Mouse (Mus musculus) hindbrain, embryonic 10.5 days (tissue): Measurements from ENCODE around the gene Tnnt3. TPM values are rescaled to one million over a fixed set of nuclear protein-coding genes. Genes with fewer than 3 reads are reported as not detected.
A peak's percentile ranks its signal among the peaks of the same experiment; 100 is the strongest.

Source experiments
- DNase-seq: peaks from one replicate; pipeline ENCODE4 v3.0.0-alpha.2; 2017; ENCODE audit warnings: low spot score
- H3K27ac ChIP-seq: fragments of 300-500 bp; sonication (generic); 2 replicates; pipeline ENCODE4 v1.5.1; 2016; ENCODE audit warnings: mild to moderate bottlenecking, moderate library complexity
- H3K27me3 ChIP-seq: fragments of 300-500 bp; sonication (generic); 2 replicates; pipeline ENCODE4 v1.6.1; 2016; ENCODE audit warnings: mild to moderate bottlenecking; ENCODE audit not compliant: poor library complexity, insufficient read depth, severe bottlenecking
- H3K36me3 ChIP-seq: fragments of 300-500 bp; sonication (generic); 2 replicates; pipeline ENCODE4 v1.6.1; 2016; ENCODE audit warnings: mild to moderate bottlenecking, moderate library complexity
- H3K4me1 ChIP-seq: fragments of 300-500 bp; sonication (generic); replicated peaks from 2 replicates; pipeline ENCODE4 v1.6.1; 2016; ENCODE audit warnings: mild to moderate bottlenecking
- H3K4me3 ChIP-seq: fragments of 300-500 bp; sonication (generic); 2 replicates; pipeline ENCODE4 v1.5.1; 2016; ENCODE audit warnings: mild to moderate bottlenecking, moderate library complexity
- H3K9me3 ChIP-seq: fragments of 300-500 bp; sonication (generic); 2 replicates; pipeline ENCODE4 v1.6.1; 2016; ENCODE audit warnings: mild to moderate bottlenecking, moderate library complexity
- WGBS: fragments of 180-500 bp; shearing (Covaris S2); methylation state at CpG from one replicate; pipeline ENCODE4 v1.1.7; 2016; 5-methylcytosine and 5-hydroxymethylcytosine counted together
- polyA plus RNA-seq: library from polyadenylated mRNA; unstranded; fragments of >200 nt; fragmentation: Nextera tagmentation; extraction: Ambion mirVana; gene quantifications from 2 replicates; pipeline ENCODE4 v1.2.1, GENCODE M21; 2016

The Tnnt3 gene
- polyA plus RNA-seq, 1 experiment from 2014 or later: 1.1 TPM

GRCm38 (mm10) chr7:142520331-142520730, 21.7 kb downstream of the Tnnt3 start:
- WGBS: 87% methylated on average over 4 of the region's 4 CpGs
- Histone ChIP-seq H3K27ac (no peak overlapping the region), H3K4me3 (no peak overlapping the region), H3K9me3 (no peaks in the 10 kb centered on the region), H3K36me3 (no peaks in the 10 kb centered on the region), H3K4me1 (peaks cover 45% of the 10 kb centered on the region), H3K27me3 (0 out of 2 replicates have a peak, but pooled peaks cover 4% of the 10 kb centered on the region)
- DNase-seq: no peak

GRCm38 (mm10) chr7:142522352-142522751, 23.7 kb downstream of the Tnnt3 start:
- peak overlapping the region; percentile 81 for H3K27ac ChIP-seq
- WGBS: 20% methylated on average over 4 of the region's 4 CpGs
- no peaks in the 10 kb centered on the region for H3K9me3 ChIP-seq
- H3K4me3 ChIP-seq: no peak overlapping the region
- peak; percentile 60 for DNase-seq
- H3K4me1 ChIP-seq: peaks cover 49% of the 10 kb centered on the region
- H3K27me3 ChIP-seq: 0 out of 2 replicates have a peak, but pooled peaks cover 4% of the 10 kb centered on the region
- H3K36me3 ChIP-seq: no peaks in the 10 kb centered on the region

DNA sequence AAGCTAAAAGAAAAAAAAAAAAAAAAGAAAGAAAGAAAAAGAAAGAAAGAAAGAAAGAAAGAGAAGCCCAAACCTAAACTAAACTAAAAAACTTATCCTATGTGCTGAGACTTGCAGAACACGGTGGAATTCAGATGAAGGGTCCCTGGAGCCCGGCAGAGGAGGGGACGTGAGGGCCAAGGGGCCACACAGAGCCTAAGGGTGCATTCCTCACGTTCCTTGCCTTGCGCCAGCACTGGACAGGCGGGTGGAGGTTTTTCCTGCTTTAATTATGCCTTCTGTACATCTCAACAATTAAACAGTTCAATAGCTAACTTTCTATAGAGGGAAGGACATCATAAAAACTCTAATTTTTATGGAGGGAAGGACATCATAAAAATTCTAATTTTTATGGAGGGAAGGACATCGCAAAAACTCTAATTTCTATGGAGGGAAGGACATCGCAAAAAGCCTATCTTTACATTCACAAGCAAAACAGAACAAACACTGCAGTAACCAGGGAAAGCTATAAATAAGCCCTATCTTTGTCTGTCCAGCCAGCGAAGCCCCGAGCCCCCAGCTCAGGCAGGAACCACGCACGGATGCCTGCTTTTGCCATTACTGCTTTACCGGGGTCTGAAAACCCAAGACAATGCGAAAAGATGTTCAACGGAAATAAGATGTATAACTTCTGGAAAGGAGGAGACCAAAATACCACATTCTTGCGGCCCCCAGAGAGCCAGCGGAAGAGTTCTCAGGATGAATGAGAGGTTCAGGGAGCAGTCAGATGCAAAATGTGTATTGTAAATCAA, 24.8 kb downstream of the Tnnt3 start:
- DNase-seq: no peak
- Histone ChIP-seq H3K27ac (peak overlapping the region; percentile 81), H3K27me3 (0 out of 2 replicates have a peak, but pooled peaks cover 4% of the 10 kb centered on the region), H3K4me1 (peaks cover 54% of the 10 kb centered on the region), H3K9me3 (no peaks in the 10 kb centered on the region), H3K4me3 (no peak overlapping the region), H3K36me3 (no peaks in the 10 kb centered on the region)
- 50% methylated on average over 17 of the region's 17 CpGs for WGBS

- no peaks in the 10 kb centered on the region for H3K36me3 ChIP-seq
- peak overlapping the region; percentile 16 for H3K4me3 ChIP-seq
- 23% methylated on average over 13 of the region's 13 CpGs for WGBS
- H3K27ac ChIP-seq: peak overlapping the region; percentile 93
- peak; percentile 59 for DNase-seq
- H3K4me1 ChIP-seq: peaks cover 64% of the 10 kb centered on the region
- no peaks in the 10 kb centered on the region for H3K9me3 ChIP-seq
- H3K27me3 ChIP-seq: 0 out of 2 replicates have a peak, but pooled peaks cover 4% of the 10 kb centered on the region
Measured at GRCm38 (mm10) chr7:142525342-142526178, 26.9 kb downstream of the Tnnt3 start.

- Histone ChIP-seq H3K9me3 (no peaks in the 10 kb centered on the region), H3K27ac (0 out of 2 replicates have a peak overlapping the region, but pooled peaks have one; percentile 18), H3K36me3 (no peaks in the 10 kb centered on the region), H3K4me1 (peaks cover 71% of the 10 kb centered on the region), H3K27me3 (no peaks in the 10 kb centered on the region), H3K4me3 (no peak overlapping the region)
- WGBS: 64% methylated on average over 10 of the region's 10 CpGs
- DNase-seq: no peak
Measured at GRCm38 (mm10) chr7:142529350-142529749, 30.7 kb downstream of the Tnnt3 start.

- WGBS: 77% methylated on average over 4 of the region's 4 CpGs
- Histone ChIP-seq H3K4me3 (0 out of 2 replicates have a peak overlapping the region, but pooled peaks have one; percentile 84), H3K36me3 (peaks cover 18% of the 10 kb centered on the region), H3K27ac (peak overlapping the region; percentile 97), H3K4me1 (peaks cover 55% of the 10 kb centered on the region), H3K9me3 (no peaks in the 10 kb centered on the region), H3K27me3 (no peaks in the 10 kb centered on the region)
- DNase-seq: no peak
Measured at GRCm38 (mm10) chr7:142531973-142532521, 33.4 kb downstream of the Tnnt3 start.

DNA sequence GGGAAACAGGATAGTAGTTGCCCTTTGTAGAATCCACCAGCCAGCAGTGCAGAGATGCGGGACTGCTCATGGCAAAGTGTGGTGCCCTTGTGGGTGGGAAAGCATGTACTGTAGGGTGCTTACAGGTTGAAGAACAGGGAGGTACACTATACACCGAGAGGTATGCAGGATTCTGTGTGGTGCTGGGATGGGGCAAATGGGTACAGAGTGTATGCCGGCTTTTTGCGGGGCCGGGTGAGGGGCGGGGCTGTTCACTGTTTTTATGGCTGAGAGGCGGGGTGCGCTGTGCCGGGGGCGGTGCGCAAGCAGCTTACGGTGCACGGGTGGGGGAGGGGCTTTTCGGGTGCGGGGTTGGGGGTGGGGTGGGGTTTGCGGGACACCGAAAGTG, 34.0 kb downstream of the Tnnt3 start, which contains the start of gene Mrpl23:
Mrpl23 (plus strand) TSS at position 16 of the 388 bp plus-strand sequence.
- Histone ChIP-seq H3K4me3 (peak within 1 kb of the TSS; percentile 84), H3K27me3 (no peaks in the 10 kb centered on the region), H3K9me3 (no peaks in the 10 kb centered on the region), H3K36me3 (peaks cover 22% of the 10 kb centered on the region), H3K27ac (peak within 1 kb of the TSS; percentile 97), H3K4me1 (peaks cover 57% of the 10 kb centered on the region)
- no peak for DNase-seq
- WGBS: 8% methylated on average over 17 of the region's 17 CpGs

- Histone ChIP-seq H3K36me3 (peaks cover 22% of the 10 kb centered on the region), H3K9me3 (no peaks in the 10 kb centered on the region), H3K4me3 (peak overlapping the region; percentile 84), H3K4me1 (peaks cover 62% of the 10 kb centered on the region), H3K27ac (peak overlapping the region; percentile 97), H3K27me3 (no peaks in the 10 kb centered on the region)
- WGBS: under 1% methylated on average over 44 of the region's 44 CpGs
- peak; percentile 88 for DNase-seq
Measured at GRCm38 (mm10) chr7:142533059-142533855, 34.6 kb downstream of the Tnnt3 start.

DNA sequence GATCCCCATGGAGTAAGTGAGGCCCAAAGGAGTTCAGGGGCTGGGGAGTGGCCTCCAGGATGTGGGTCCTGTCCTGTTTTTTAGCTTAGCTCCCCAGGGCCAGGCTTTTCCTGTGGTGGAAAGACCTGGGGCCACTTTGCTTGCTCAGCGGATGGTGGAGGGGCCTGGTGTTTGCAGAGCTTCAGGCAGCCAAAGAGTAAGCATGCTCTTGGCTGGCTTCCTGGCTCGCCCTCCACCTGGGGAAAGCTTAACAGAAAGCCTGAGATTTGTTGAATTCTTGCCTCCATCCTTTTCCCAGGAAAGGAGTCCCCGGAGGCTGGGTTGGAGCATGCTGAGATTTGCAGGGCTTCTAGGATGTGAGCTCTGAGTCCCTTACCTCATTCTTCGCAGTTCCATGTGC, 36.5 kb downstream of the Tnnt3 start:
- WGBS: 93% methylated on average over 4 of the region's 4 CpGs
- Histone ChIP-seq H3K27ac (peak overlapping the region; percentile 57; the same call in 1 of the 2 replicates), H3K4me1 (peaks cover 69% of the 10 kb centered on the region), H3K9me3 (no peaks in the 10 kb centered on the region), H3K27me3 (no peaks in the 10 kb centered on the region), H3K4me3 (no peak overlapping the region), H3K36me3 (peaks cover 31% of the 10 kb centered on the region)
- DNase-seq: no peak

DNA sequence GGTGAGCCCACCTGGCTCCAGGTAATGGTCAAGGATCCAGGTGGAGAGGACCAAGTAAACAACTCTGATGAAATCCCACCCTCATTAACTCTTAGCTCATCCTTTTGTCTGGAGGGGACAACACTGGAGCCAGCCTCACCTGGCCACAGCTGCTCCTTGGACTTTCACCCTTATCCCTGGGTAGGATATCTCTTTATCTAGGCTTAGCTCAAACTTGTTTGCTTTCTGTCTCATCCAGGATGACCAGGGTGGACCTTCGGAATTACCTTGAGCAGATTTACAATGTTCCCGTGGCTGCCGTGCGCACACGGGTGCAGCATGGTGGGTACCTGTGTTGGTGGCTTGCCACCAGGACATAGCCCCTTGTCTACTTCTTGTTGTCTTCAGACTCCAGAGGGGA, 37.2 kb downstream of the Tnnt3 start:
- 97% methylated on average over 5 of the region's 5 CpGs for WGBS
- Histone ChIP-seq H3K9me3 (no peaks in the 10 kb centered on the region), H3K36me3 (peaks cover 37% of the 10 kb centered on the region), H3K4me1 (peaks cover 74% of the 10 kb centered on the region), H3K27ac (0 out of 2 replicates have a peak overlapping the region, but pooled peaks have one; percentile 57), H3K27me3 (no peaks in the 10 kb centered on the region), H3K4me3 (no peak overlapping the region)
- DNase-seq: no peak

GRCm38 (mm10) chr7:142537181-142537580, 38.5 kb downstream of the Tnnt3 start:
- peaks cover 73% of the 10 kb centered on the region for H3K4me1 ChIP-seq
- 68% methylated on average over 5 of the region's 5 CpGs for WGBS
- peaks cover 45% of the 10 kb centered on the region for H3K36me3 ChIP-seq

DNA sequence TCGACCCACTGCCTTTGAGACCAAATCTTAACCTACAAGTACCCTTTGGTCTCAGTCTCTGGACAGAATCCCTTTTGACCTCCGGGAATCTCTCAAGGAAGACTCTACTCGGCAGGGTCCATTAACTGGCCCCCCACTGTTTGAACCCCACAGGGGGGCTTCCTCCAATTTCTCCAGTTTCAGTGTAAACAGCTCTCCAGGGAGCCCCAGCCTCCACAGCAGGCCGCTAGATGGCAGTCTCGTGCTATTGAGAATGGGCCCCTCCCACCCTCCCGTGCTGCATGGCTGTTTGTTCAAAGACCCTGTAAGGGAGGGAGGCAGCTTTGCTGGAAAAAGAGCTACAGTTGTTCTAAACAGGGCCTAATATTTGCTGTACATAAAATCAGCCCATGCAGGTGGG, 39.2 kb downstream of the Tnnt3 start:
- peak; percentile 88 for DNase-seq
- Histone ChIP-seq H3K4me3 (no peak overlapping the region), H3K9me3 (no peaks in the 10 kb centered on the region), H3K27me3 (no peaks in the 10 kb centered on the region), H3K36me3 (peaks cover 45% of the 10 kb centered on the region), H3K4me1 (peaks cover 73% of the 10 kb centered on the region), H3K27ac (peak overlapping the region; percentile 89)
- 7% methylated on average over 6 of the region's 6 CpGs for WGBS

More at GRCm38 (mm10) chr7:142537181-142537580, 38.5 kb downstream of the Tnnt3 start:
- H3K27ac ChIP-seq: peak overlapping the region; percentile 89
- DNase-seq: no peak
- H3K9me3 ChIP-seq: no peaks in the 10 kb centered on the region
- H3K27me3 ChIP-seq: no peaks in the 10 kb centered on the region
- no peak overlapping the region for H3K4me3 ChIP-seq
